Mouse (Mus musculus): ENCODE measurements around the gene Unc119b.

DNA sequence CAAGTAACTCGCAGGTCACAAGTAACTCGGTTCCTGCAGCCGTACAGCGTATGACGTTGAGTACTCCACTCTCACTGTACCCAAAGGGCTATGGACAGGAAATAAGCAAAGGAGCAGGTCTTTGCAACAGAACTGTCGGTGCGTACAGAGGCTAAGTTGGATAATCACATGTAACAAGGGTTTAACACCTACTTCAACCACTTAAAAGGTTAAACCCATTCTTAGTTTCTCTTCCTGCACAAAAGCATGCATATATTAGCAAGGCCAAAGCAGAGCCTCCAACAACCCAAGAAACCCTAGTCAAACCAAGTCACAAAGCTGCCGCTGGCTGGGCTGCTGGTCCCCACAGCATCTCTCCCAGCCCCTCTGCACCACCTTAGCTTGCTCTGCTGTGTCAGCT lies 2.3 kb downstream of the Unc119b start:
- TF ChIP-seq CTCF (conservative IDR thresholded peaks at IDR 0.05; ENCODE audit: low read length) = no peak
- no peak for TF ChIP-seq POU5F1 (IDR thresholded peaks at IDR 0.05; ENCODE audit: borderline replicate concordance, low read length)
